Mouse (Mus musculus): Measurements from ENCODE around the gene Ddx3x. TPM values are rescaled to one million over a fixed set of nuclear protein-coding genes. Genes with fewer than 3 reads are reported as not detected.
A peak's percentile ranks its signal among the peaks of the same experiment; 100 is the strongest.
"Not testable (repeated sequence)": the region's sequence is repeated elsewhere in the genome, so short reads cannot be mapped to it uniquely, and the experiment has no call there.

Gene Ddx3x
- total RNA-seq, 2 experiments from 2014 or later, result 267 to 278 TPM

GRCm38 (mm10) chrX:13281329-13282088 lies 739 bp downstream of the Ddx3x start:
- DNase-seq, result peak; percentile 77

- no peak for DNase-seq
Measured at GRCm38 (mm10) chrX:13282089-13282850, 1.5 kb downstream of the Ddx3x start.

- DNase-seq, result no peak
Measured at GRCm38 (mm10) chrX:13285772-13286171, 5.0 kb downstream of the Ddx3x start.

- no peak for DNase-seq
Measured at GRCm38 (mm10) chrX:13294505-13295228, 13.9 kb downstream of the Ddx3x start.

DNA sequence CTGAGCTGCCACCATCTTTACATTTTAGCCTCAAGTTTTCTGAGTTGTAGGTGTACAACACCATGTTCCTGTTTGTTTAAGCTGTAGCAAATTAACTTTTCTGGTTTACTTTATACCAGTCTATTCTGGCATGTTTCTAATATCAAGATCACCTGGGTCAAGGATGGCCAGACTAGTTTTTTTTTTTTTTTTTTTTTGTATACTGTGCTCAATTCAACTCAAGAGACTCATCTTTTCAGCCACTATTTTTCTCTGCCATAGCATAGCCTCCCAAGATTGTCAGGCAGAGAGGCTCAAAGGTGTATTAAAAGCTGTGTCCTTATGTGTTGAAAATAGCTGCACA lies 14.4 kb downstream of the Ddx3x start:
- DNase-seq, result no peak

GRCm38 (mm10) chrX:13296241-13296640 lies 15.5 kb downstream of the Ddx3x start:
- not testable (repeated sequence) for DNase-seq

- DNase-seq, result no peak
Measured at GRCm38 (mm10) chrX:13306190-13306589, 25.4 kb downstream of the Ddx3x start.

- DNase-seq, result no peak
Measured at GRCm38 (mm10) chrX:13311396-13311795, 30.6 kb downstream of the Ddx3x start.

DNA sequence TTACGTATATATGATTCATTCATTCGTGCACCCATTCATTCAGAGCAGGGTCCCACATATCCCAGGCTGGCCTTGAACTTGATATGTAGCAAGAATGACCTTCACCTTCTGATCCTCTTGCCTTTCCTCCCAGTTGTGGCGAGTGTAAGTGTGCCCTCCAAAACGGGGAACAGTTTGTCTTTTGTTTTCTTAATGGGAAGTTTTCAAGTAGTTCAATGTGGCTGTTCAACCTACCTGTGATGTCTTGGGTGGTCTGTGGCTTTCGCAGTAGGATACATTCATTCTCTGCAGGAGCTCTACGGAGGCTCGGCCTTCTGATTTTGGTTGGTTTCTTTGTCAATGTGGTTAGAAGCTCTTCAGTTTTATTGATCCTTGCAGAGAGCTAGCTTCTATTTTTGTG lies 48.8 kb downstream of the Ddx3x start:
- DNase-seq, result no peak

Other genes with a start within 250 kb of the Ddx3x start
- gene Usp9x, start 209.5 kb upstream of the Ddx3x start, total RNA-seq (2021), result 100 to 1,000 TPM; 133 to 149 TPM
- gene Nyx, start 185.1 kb downstream of the Ddx3x start, total RNA-seq (2021), result under 1 TPM; 0.15 to 0.21 TPM

All from adrenal gland, postnatal 10 days (tissue).